Mouse (Mus musculus): ENCODE results near the gene Camk2n1.

Camk2n1 gene

DNA sequence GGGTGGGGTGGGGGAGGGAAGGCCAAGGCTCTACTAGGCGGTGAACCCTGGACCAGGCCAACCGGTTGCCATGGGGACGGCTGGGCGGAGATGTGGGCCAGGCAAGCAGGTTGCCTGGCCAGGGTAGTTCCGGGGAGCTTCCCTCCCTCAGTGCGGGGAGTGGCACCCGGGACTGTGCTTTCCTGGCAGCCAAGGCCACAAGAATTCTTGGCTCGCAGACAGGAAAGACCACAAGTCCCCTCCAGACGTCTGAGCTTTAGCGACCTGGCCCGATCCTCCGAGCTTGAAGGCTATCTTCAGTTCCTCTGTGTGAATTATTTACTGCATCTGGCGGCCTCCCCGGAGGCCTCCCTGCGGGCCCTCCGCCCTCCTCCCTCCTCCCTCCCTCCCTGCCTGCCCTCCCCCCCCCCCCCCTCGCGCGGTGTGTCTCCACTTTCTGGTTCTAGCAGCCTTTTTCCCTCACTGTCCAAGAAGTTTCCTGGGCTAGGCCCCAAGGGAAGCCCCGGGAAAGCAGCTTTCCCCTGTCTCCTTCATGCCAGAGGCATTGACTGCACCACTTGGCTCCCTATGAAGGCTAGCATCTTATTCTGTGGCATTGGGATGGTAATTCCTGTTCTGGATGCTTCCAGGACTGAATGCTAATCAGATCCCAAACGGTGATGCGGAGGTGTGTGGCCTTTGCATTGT lies 10.7 kb downstream of the Camk2n1 start:
- in situ Hi-C loops (cut with MboI): loop anchor here (5.0 kb wide), 1 partner anchor 97 kb away; no protein-coding TSS in a partner anchor

DNA sequence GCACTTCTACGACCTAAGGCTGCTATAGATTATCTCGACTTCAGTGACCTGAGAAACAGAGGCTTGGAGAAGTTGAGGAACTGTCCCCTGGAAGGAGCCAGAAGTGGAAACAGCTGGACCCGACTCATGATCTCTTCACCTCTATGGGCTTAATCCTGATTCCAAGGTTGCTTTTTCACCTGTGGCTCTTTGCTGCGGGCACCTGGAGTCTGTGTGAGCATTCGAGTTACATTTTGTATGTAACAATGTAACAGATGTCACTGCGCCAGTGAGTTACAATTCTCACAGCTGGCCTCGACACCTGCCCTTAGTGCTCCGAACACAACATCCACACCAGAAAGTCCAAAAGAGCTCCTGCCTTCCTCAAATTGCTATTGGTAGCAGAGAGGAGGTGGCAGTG lies 11.3 kb downstream of the Camk2n1 start:
- in situ Hi-C loops (cut with MboI): loop anchor here (5.0 kb wide), 1 partner anchor 97 kb away; no protein-coding TSS in a partner anchor

- in situ Hi-C loops (cut with MboI): loop anchor here (5.0 kb wide), 1 partner anchor 96 kb away; no protein-coding TSS in a partner anchor
These were observed 12.6 kb downstream of the Camk2n1 start for GRCm38 (mm10) chr4:138466690-138467089.

GRCm38 (mm10) chr4:138467451-138467850 lies 13.3 kb downstream of the Camk2n1 start:
- in situ Hi-C loops (cut with MboI): loop anchor here (5.0 kb wide), 1 partner anchor 95 kb away; no protein-coding TSS in a partner anchor

GRCm38 (mm10) chr4:138469080-138469479 lies 15.0 kb downstream of the Camk2n1 start:
- in situ Hi-C loops (cut with MboI): loop anchor here (5.0 kb wide), 1 partner anchor 93 kb away; no protein-coding TSS in a partner anchor

DNA sequence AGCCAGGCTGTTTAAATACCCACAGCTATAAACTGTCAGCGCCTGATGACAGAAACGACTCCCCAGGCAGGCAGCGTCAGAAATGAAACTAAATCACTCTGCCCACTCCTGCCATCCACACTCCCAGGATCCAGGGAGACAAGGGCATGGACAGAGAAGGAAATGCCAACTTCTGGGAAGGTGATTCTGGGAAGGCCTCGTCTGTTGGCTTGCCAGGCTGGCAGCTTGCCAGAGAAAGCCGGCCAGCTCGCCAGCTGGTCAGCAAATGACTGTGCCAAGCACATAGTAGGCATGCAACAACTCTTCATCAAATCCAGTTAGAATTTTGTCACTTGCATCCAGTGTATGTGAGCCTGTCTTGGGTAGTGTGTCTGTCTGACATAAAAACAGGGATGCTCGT lies 17.1 kb downstream of the Camk2n1 start:
- in situ Hi-C loops (cut with MboI): no loop called here

DNA sequence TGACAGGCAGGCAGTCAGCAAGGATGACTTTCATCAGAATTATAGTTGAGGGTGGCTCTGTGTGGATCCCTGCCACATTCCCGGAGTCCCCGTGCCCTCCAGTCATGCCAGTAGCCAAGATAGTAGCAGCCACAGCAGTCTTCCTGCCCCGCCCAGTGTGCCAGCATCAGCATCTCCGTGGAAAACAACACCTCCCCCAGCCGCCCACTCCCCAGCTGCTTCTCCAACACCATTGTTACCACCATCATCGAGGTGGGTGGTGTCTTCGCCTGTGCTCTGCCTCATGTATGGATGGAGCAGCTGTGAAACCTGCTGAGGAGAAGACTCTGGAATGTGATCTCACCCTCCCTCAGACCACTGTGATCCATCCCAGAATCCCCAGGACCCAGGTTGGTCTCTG lies 25.5 kb downstream of the Camk2n1 start:
- in situ Hi-C loops (cut with MboI): no loop called here

GRCm38 (mm10) chr4:138480962-138481361 lies 26.8 kb downstream of the Camk2n1 start:
- in situ Hi-C loops (cut with MboI): no loop called here

GRCm38 (mm10) chr4:138482721-138483120 lies 28.6 kb downstream of the Camk2n1 start:
- in situ Hi-C loops (cut with MboI): no loop called here

DNA sequence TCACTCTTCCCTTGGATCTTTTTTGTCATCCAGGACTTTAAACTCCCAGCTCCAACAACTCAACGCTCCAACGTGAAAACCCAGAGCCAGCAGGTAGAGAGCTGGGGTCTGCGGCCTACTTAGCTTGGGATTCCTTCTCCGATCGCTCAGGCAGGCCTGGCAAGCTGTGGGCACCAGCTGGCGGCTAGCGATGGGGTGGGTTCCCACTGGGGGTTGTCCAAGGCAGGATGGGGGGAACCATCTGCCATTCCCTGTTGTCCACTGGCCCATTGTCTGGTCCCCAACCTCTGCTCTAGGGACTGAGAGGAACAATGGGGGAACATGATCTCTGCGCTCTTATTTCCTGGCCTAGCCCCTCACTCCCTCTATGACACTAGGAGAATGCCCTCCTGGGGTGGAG lies 34.1 kb downstream of the Camk2n1 start:
- in situ Hi-C loops (cut with MboI): no loop called here

DNA sequence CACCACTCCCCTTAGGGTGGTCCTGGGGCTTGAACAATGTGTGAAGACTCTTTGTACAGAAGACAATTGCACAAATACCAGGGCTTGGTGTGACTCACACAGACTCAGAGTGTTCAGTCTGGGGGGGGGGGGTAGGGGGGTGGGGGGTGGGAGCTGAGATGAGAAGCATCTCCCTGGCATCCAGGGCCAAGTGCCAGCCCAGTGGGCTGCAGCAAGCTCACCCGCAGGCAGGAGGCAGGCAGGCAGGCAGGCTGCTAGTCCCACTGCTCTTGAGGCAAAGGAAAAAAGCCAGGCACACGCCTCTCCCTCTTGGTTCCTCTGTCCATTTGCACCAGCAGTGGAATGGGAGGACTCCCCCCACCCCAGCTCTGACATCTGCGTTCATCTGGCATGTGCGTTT lies 37.0 kb downstream of the Camk2n1 start:
- in situ Hi-C loops (cut with MboI): no loop called here

- in situ Hi-C loops (cut with MboI): no loop called here
These were observed 39.3 kb downstream of the Camk2n1 start for GRCm38 (mm10) chr4:138493161-138494001.

GRCm38 (mm10) chr4:138494905-138495304 lies 40.8 kb downstream of the Camk2n1 start:
- in situ Hi-C loops (cut with MboI): no loop called here

DNA sequence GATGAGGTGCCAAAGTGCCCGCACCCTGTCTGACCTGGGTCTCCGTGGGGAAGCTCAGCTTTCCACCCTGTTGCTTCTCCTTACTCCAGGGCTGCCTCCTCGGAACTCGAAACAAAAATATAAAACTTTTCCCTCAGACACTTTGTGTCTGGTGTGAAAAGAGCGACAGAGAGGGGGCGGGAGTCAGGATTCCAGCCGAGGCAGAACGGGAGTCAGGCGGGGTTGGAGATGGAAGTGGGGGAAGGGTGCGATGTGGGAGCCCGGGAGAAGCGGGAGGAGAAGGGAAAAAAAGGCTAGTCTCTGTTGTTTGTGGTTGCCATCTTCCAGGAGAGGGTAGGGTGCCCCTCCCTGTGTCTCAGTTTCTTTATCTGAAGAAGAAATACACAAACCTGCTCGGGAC lies 41.7 kb downstream of the Camk2n1 start:
- in situ Hi-C loops (cut with MboI): no loop called here

DNA sequence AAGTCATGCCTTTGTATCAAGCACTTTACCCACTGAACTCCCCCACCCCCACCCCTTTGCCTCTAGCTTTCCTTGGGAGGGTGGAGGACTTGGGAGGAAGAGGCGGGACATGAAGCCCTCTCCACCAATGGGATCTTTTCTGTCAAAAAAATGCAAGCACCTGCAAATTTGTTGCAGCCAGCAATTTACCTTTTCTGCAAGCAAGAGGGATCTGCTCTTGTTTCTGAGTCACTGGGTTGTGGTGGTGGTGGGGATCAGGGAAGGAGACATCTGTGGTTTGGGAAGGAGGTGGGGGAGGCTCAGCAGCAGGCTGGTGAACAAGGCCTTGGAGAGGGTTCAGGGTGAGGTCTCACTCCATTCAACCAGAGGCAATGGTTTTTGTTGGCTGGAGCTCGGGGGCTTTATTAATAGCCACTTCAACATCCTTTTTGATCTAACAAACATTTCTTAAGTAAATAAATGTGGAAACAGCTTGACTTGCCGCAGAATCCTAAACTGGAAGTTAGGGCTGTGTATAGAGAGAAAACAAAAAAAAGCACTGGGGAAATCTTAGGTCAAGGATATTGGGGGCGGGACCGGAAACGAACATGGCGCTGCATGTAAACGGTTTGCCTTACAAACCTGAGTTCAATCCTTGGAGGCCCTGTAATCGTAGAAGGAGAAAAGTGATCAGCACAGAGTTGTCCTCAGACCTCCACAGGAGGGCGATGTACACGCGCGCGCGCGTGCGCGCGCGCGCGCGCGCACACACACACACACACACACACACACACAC lies 42.8 kb downstream of the Camk2n1 start:
- in situ Hi-C loops (cut with MboI): no loop called here

DNA sequence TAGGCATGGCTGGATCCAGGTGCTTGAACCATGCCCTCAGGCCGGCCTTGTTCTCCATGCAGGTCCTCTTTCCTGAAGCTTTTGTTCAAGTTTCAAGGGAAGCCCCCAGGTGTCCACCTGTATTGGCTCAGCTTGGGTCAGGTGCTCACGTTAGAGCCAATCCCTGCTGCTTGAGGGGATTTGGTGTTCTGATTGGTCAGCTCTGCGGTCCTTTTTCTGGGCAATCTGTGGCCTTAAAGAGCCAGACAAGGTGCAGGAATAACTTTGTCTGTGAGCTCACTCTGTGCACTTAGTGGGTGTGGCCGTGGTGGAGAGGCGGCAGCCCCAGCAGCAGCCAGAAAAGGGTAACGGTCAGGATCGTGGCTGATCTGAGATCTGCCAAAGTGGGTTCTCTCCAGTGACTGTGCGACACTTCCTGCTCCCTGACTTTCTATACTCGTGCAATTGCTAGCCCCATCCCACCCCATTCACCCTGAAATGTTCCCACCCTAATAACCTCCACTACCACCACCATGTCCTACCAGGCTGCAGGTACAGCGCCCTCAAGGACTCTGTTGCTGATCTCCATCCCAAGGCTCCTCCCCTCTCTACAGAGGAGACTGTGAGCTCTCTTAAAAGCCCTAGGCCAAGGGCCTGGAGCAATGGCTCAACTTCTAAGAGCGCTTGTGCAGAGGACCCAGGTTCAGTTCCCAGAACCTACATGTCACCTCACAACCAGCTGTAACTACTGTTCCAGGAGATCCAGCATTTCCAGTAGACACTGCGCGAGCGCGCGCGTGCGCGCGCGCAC lies 45.9 kb downstream of the Camk2n1 start:
- in situ Hi-C loops (cut with MboI): no loop called here

- in situ Hi-C loops (cut with MboI): no loop called here
These were observed 46.9 kb downstream of the Camk2n1 start for GRCm38 (mm10) chr4:138501048-138501447.

DNA sequence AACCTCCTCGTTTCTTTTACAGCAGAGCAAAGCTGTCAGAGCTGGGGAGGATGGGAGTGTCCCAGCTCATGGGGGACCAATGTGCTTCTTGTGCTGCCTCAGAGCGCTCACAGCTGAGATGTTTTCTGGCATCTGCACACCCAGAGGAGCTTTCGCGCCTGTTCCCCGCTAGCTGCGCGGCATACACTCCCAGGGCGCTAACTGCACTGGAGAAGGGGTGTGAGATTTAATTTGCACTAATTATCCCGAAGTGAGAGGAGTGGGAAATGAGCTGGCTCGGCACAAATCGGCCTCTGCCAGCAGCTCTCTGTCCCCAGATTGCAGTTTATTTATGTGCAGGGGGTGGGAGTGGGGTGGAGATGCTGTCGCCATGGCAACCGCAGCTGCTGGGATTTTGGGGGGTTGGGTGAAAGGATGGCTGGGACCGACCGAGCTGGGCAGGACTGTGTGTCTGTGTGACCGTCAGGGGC lies 50.6 kb downstream of the Camk2n1 start:
- in situ Hi-C loops (cut with MboI): no loop called here

GRCm38 (mm10) chr4:138505171-138505870 lies 51.2 kb downstream of the Camk2n1 start:
- in situ Hi-C loops (cut with MboI): no loop called here

DNA sequence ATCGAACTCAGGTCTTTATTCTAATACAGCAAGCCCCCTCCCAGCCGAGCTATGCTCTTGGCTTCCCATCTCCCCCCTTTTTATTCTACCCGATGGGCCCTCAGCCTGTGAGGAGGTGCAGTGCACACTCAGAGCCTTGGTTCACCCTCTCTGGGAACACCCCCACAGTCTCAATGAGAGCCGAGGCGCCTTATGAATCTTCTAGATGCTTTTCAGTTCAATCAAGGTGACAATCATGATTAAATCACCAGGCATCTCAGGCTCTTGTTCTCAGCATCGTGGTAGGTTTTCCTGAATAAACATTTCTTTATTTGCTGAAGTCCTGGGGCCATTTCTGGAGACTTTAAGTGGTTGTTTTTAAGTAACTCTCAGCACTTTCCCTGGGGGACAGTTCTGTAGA lies 53.8 kb downstream of the Camk2n1 start:
- in situ Hi-C loops (cut with MboI): no loop called here
